Mouse (Mus musculus) forebrain, embryonic 15.5 days (tissue): ENCODE results near the gene Kdm4c. TPM values are rescaled to one million over a fixed set of nuclear protein-coding genes. Genes with fewer than 3 reads are reported as not detected.
A peak's percentile ranks its signal among the peaks of the same experiment; 100 is the strongest.
"Not testable (repeated sequence)": the region's sequence is repeated elsewhere in the genome, so short reads cannot be mapped to it uniquely, and the experiment has no call there.

Experiments used
- ATAC-seq: fragments of 200-750 bp; cut with Nextera tagmentation; replicated peaks from 2 replicates; pipeline ENCODE4 v1.8.0; 2017; ENCODE audit warnings: mild to moderate bottlenecking, moderate TSS enrichment, moderate library complexity
- H3K27ac ChIP-seq: fragments of 300-500 bp; sonication (generic); replicated peaks from 2 replicates; pipeline ENCODE4 v1.5.1; 2015; ENCODE audit warnings: mild to moderate bottlenecking, inconsistent platforms
- H3K27me3 ChIP-seq: fragments of 300-500 bp; sonication (generic); 2 replicates; pipeline ENCODE4 v1.6.1; 2015; ENCODE audit warnings: inconsistent platforms
- H3K36me3 ChIP-seq: fragments of 300-500 bp; sonication (generic); 2 replicates; pipeline ENCODE4 v1.6.1; 2015; ENCODE audit warnings: mild to moderate bottlenecking, inconsistent platforms
- H3K4me1 ChIP-seq: fragments of 300-500 bp; sonication (generic); 2 replicates; pipeline ENCODE4 v1.6.1; 2015; ENCODE audit warnings: inconsistent platforms
- H3K4me2 ChIP-seq: fragments of 300-500 bp; sonication (generic); replicated peaks from 2 replicates; pipeline ENCODE4 v1.6.1; 2015; ENCODE audit warnings: mild to moderate bottlenecking, inconsistent platforms
- H3K4me3 ChIP-seq: fragments of 300-500 bp; sonication (generic); 2 replicates; pipeline ENCODE4 v1.5.1; 2015; ENCODE audit warnings: mild to moderate bottlenecking, inconsistent platforms
- H3K9ac ChIP-seq: fragments of 300-500 bp; sonication (generic); replicated peaks from 2 replicates; pipeline ENCODE4 v1.6.1; 2015; ENCODE audit warnings: mild to moderate bottlenecking, inconsistent platforms
- H3K9me3 ChIP-seq: fragments of 300-500 bp; sonication (generic); 2 replicates; pipeline ENCODE4 v1.6.1; 2016; ENCODE audit warnings: inconsistent platforms
- WGBS: fragments of 180-500 bp; shearing (Covaris S2); methylation state at CpG from one replicate; pipeline ENCODE4 v1.1.7; 2015; ENCODE audit warnings: mixed read lengths; 5-methylcytosine and 5-hydroxymethylcytosine counted together
- polyA plus RNA-seq: library from polyadenylated mRNA; unstranded; fragments of >200 nt; fragmentation: Nextera tagmentation; extraction: Ambion mirVana; gene quantifications from 2 replicates; pipeline ENCODE4 v1.2.1, GENCODE M21; 2015

Kdm4c gene
- 18.3 and 18.5 TPM in 2 replicates for polyA plus RNA-seq

GRCm38 (mm10) chr4:74242176-74242575 is at the start of gene Kdm4c:
TSS of gene Kdm4c (plus strand) at chr4:74242497.
- Histone ChIP-seq H3K9me3 (no peaks in the 10 kb centered on the region), H3K4me3 (no peak within 1 kb of the TSS), H3K4me1 (no peaks in the 10 kb centered on the region), H3K27ac (no peak within 1 kb of the TSS), H3K36me3 (no peaks in the 10 kb centered on the region), H3K9ac (no peak within 1 kb of the TSS), H3K27me3 (no peaks in the 10 kb centered on the region), H3K4me2 (no peak within 1 kb of the TSS)
- 67% methylated on average over 1 of the region's 1 CpGs for WGBS
- no peak for ATAC-seq

- no peak for ATAC-seq
- no peaks in the 10 kb centered on the region for H3K4me1 ChIP-seq
- no peak overlapping the region for H3K4me3 ChIP-seq
- H3K27ac ChIP-seq, result no peak overlapping the region
- H3K9ac ChIP-seq, result no peak overlapping the region
- no peaks in the 10 kb centered on the region for H3K27me3 ChIP-seq
- H3K4me2 ChIP-seq, result no peak overlapping the region
- H3K9me3 ChIP-seq, result no peaks in the 10 kb centered on the region
- no peaks in the 10 kb centered on the region for H3K36me3 ChIP-seq
Measured at GRCm38 (mm10) chr4:74201281-74201811, 41.0 kb upstream of the Kdm4c start.

- H3K9ac ChIP-seq, H3K36me3 ChIP-seq, H3K27ac ChIP-seq, H3K4me1 ChIP-seq, ATAC-seq, H3K9me3 ChIP-seq, H3K4me3 ChIP-seq, H3K4me2 ChIP-seq, H3K27me3 ChIP-seq: not testable (repeated sequence)
- WGBS, result 95% methylated on average over 1 of the region's 1 CpGs
Measured at GRCm38 (mm10) chr4:74221780-74222179, 20.5 kb upstream of the Kdm4c start.

- Histone ChIP-seq H3K27me3 (no peaks in the 10 kb centered on the region), H3K4me3 (no peak overlapping the region), H3K27ac (no peak overlapping the region), H3K9me3 (no peaks in the 10 kb centered on the region), H3K36me3 (no peaks in the 10 kb centered on the region), H3K9ac (no peak overlapping the region), H3K4me2 (no peak overlapping the region), H3K4me1 (no peaks in the 10 kb centered on the region)
- 39% methylated on average over 3 of the region's 3 CpGs for WGBS
- ATAC-seq, result no peak
Measured at GRCm38 (mm10) chr4:74222360-74222759, 19.9 kb upstream of the Kdm4c start.

GRCm38 (mm10) chr4:74224210-74224609 is 18.1 kb upstream of the Kdm4c start:
- no peak for ATAC-seq
- Histone ChIP-seq H3K27ac (no peak overlapping the region), H3K4me2 (no peak overlapping the region), H3K36me3 (no peaks in the 10 kb centered on the region), H3K4me3 (no peak overlapping the region), H3K4me1 (no peaks in the 10 kb centered on the region), H3K27me3 (no peaks in the 10 kb centered on the region), H3K9ac (no peak overlapping the region), H3K9me3 (no peaks in the 10 kb centered on the region)
- 76% methylated on average over 2 of the region's 2 CpGs for WGBS

- H3K4me2 ChIP-seq, result no peak overlapping the region
- H3K36me3 ChIP-seq, result no peaks in the 10 kb centered on the region
- H3K27me3 ChIP-seq, result no peaks in the 10 kb centered on the region
- no peak overlapping the region for H3K4me3 ChIP-seq
- H3K27ac ChIP-seq, result no peak overlapping the region
- H3K9me3 ChIP-seq, result no peaks in the 10 kb centered on the region
- WGBS, result 73% methylated on average over 4 of the region's 4 CpGs
- no peaks in the 10 kb centered on the region for H3K4me1 ChIP-seq
- peak; percentile 14; the same call in 1 of the 2 replicates for ATAC-seq
- no peak overlapping the region for H3K9ac ChIP-seq
Measured at GRCm38 (mm10) chr4:74230994-74231393, 11.3 kb upstream of the Kdm4c start.

GRCm38 (mm10) chr4:74231405-74231804 is 10.9 kb upstream of the Kdm4c start:
- H3K4me1 ChIP-seq, result no peaks in the 10 kb centered on the region
- H3K36me3 ChIP-seq, result no peaks in the 10 kb centered on the region
- peak; percentile 29; the same call in 1 of the 2 replicates for ATAC-seq
- no peaks in the 10 kb centered on the region for H3K9me3 ChIP-seq
- no peak overlapping the region for H3K4me2 ChIP-seq
- H3K4me3 ChIP-seq, result no peak overlapping the region
- 67% methylated on average over 5 of the region's 5 CpGs for WGBS
- H3K27me3 ChIP-seq, result no peaks in the 10 kb centered on the region
- H3K27ac ChIP-seq, result no peak overlapping the region
- H3K9ac ChIP-seq, result no peak overlapping the region

GRCm38 (mm10) chr4:74233534-74233933 is 8.8 kb upstream of the Kdm4c start:
- Histone ChIP-seq H3K27me3 (no peaks in the 10 kb centered on the region), H3K4me1 (no peaks in the 10 kb centered on the region), H3K9ac (no peak overlapping the region), H3K9me3 (no peaks in the 10 kb centered on the region), H3K4me3 (no peak overlapping the region), H3K27ac (no peak overlapping the region), H3K4me2 (no peak overlapping the region), H3K36me3 (no peaks in the 10 kb centered on the region)
- 74% methylated on average over 3 of the region's 3 CpGs for WGBS
- ATAC-seq, result peak; percentile 73

GRCm38 (mm10) chr4:74251348-74252244 is 9.3 kb downstream of the Kdm4c start:
- Histone ChIP-seq H3K4me3 (peak overlapping the region; percentile 95), H3K27me3 (no peaks in the 10 kb centered on the region), H3K36me3 (no peaks in the 10 kb centered on the region), H3K4me2 (peak overlapping the region; percentile 72), H3K27ac (peak overlapping the region; percentile 92), H3K9ac (peak overlapping the region; percentile 89), H3K4me1 (peaks cover 21% of the 10 kb centered on the region), H3K9me3 (no peaks in the 10 kb centered on the region)
- peak; percentile 98 for ATAC-seq
- WGBS, result under 1% methylated on average over 61 of the region's 68 CpGs

- Histone ChIP-seq H3K4me2 (peak overlapping the region; percentile 72), H3K36me3 (no peaks in the 10 kb centered on the region), H3K4me3 (peak overlapping the region; percentile 95), H3K9me3 (no peaks in the 10 kb centered on the region), H3K9ac (peak overlapping the region; percentile 89), H3K27me3 (no peaks in the 10 kb centered on the region), H3K27ac (peak overlapping the region; percentile 92), H3K4me1 (peaks cover 21% of the 10 kb centered on the region)
- under 1% methylated on average over 46 of the region's 46 CpGs for WGBS
- peak; percentile 57 for ATAC-seq
Measured at GRCm38 (mm10) chr4:74252245-74253105, 10.2 kb downstream of the Kdm4c start.

- H3K27ac ChIP-seq, result no peak overlapping the region
- no peak overlapping the region for H3K4me2 ChIP-seq
- WGBS, result 15% methylated on average over 5 of the region's 5 CpGs
- H3K4me1 ChIP-seq, result peaks cover 12% of the 10 kb centered on the region
- no peak for ATAC-seq
- no peaks in the 10 kb centered on the region for H3K27me3 ChIP-seq
- 0 out of 2 replicates have a peak, but pooled peaks cover under 1% of the 10 kb centered on the region for H3K36me3 ChIP-seq
- H3K4me3 ChIP-seq, result no peak overlapping the region
- no peaks in the 10 kb centered on the region for H3K9me3 ChIP-seq
- no peak overlapping the region for H3K9ac ChIP-seq
Measured at GRCm38 (mm10) chr4:74257882-74258281, 15.6 kb downstream of the Kdm4c start.

GRCm38 (mm10) chr4:74258538-74258937 is 16.2 kb downstream of the Kdm4c start:
- H3K4me2 ChIP-seq, result no peak overlapping the region
- H3K4me3 ChIP-seq, result no peak overlapping the region
- 0 out of 2 replicates have a peak, but pooled peaks cover 3% of the 10 kb centered on the region for H3K36me3 ChIP-seq
- no peak overlapping the region for H3K9ac ChIP-seq
- 54% methylated on average over 1 of the region's 1 CpGs for WGBS
- no peaks in the 10 kb centered on the region for H3K9me3 ChIP-seq
- H3K4me1 ChIP-seq, result peaks cover 7% of the 10 kb centered on the region
- H3K27ac ChIP-seq, result no peak overlapping the region
- no peak for ATAC-seq
- H3K27me3 ChIP-seq, result no peaks in the 10 kb centered on the region
